Mouse (Mus musculus) spleen, embryonic (tissue): ENCODE results near the gene Zcchc9.

ENCODE experiments used
- CTCF ChIA-PET: fragments of 350-600 bp; sonication (Branson Sonifier 250); formaldehyde crosslinking; loops from one replicate; lab custom pipeline; 2022; lab: Charles Lee

Gene Zcchc9

DNA sequence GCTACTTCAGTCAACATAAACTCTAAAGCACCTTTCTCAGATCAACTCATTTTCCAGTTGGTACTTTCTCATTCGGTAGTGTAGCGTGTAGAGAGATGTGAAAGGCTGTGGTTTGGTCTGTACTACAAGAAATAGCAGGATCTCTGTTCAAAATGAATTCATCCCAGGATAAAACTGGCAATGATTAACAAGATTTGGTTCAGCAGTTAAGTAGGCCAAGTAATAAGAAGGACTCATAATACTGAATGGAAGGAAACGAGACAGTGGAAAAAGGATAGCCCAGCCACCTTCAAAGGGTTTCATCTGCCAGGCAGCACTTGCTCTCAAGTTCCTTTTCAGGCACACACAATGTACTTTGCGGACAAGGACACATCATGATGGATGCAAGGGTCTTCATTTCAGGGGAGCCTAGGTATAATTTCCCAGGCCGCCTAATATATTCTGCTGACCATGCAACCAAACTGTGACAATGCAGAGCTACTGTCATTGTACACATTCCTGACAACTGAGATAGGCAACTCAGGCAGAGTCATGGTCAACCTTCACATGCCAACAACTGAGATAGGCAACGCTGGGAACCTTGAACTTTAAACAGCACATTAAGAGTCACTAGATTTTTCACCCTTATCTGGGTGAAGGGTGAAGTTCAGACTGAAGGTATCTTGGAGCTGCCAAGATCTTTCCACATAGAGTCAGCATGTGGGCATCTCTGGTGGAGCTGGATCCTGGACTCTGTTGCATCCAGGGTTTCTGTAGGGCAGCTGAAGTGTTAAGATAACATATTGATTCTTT is 45.7 kb downstream of the Zcchc9 start:
- CTCF ChIA-PET, result no interaction called here

DNA sequence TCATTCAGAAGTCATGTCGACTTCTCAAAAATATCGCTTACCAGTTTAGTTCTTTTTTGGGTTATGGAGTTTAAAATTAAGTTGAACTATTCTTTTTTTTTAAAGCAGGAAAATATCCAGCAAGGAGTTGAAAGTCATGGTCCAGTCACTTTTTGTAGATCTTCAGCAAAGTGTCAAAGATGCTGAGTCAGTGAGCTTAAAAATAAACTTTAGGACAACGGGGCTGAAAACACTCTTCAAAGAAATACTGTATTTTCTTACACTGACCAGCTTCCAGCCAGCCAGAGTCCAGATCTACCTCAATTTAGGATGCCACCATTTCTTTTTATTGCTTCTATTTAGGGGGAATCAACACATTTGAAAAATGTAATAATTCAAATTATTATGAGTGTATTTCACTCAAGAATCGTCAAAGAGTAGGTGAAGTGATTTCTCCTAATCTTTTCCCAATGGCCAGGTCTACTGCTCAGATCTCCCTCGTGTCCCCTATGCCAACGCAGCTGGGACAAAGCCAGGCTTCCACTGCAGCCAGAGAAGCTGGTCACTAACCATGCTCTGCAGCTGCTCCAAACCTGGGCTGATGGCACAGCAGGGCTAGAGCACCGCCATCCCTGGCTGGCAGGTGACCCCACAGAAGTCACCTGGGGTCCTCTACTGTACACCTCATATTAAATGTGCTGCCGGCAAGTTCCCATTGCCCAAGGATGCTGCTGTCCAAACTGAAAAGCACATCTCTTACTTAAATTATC is 47.0 kb downstream of the Zcchc9 start:
- CTCF ChIA-PET, result no interaction called here

GRCm38 (mm10) chr13:91759791-91760190 is 47.7 kb downstream of the Zcchc9 start:
- CTCF ChIA-PET, result interaction anchor here (0.6 kb wide), 1 partner anchor 638 kb away, joined by 4 read pairs; no protein-coding TSS in a partner anchor

- CTCF ChIA-PET, result no interaction called here
These were observed 49.0 kb downstream of the Zcchc9 start for GRCm38 (mm10) chr13:91758316-91759048.

DNA sequence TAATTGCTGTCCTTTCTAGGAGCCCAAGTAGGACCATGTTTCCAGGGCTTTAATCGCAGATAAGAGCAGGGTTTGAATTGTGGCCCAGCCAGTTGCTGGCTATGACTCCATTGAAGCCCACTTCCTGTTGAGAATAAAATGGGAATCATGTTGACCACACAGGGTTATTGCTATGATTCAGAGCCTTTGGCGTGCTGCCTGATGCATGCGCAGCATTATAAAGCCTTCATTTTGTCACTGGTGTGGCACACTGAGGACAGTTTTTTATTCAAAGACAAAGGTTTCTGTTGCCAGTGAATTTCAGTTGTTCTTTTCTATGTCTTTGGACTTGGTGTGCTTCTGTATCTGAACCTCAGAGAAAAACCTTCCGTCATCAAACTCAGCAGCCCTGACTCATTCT is 51.3 kb downstream of the Zcchc9 start:
- CTCF ChIA-PET, result no interaction called here

DNA sequence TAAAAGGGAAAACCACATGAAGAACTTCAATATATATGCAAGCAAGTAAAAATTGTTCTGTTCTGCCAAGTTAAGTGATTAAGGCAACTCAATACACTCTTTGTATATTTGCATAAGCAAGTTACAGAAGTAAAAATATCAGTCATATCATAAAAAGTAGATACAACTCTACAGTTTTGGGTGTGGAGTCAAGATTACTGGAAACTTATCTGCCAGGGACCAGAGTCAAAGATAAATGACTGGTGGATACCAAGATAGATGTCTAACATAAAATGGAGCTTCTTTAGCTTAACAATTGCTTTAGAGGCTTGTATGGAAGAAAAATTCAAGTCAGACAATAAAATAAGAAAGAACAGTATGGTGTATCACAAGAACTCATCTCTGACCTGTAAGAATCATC is 52.7 kb downstream of the Zcchc9 start:
- CTCF ChIA-PET, result no interaction called here

- CTCF ChIA-PET, result no interaction called here
These were observed 53.8 kb downstream of the Zcchc9 start for GRCm38 (mm10) chr13:91753724-91754123.

- CTCF ChIA-PET, result no interaction called here
These were observed 57.5 kb downstream of the Zcchc9 start for GRCm38 (mm10) chr13:91749981-91750380.

DNA sequence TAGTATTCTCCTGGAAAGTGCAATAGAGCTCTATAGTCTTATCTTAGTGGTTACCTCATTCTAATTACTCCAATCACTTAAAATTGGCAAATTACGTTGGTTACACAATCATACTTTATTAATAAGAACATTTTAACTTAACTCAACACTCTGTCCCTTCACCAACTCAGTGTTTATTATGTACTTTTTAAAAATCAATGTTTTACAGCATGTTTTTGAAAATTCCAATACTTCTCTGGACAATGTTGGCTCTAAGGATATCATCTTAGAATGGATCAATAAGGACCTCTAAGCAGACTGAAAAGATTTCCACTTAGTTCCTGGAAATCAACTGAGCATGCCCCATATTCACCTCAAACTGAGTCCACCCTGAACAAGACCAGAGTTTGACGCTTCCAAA is 59.1 kb downstream of the Zcchc9 start:
- CTCF ChIA-PET, result interaction anchor here (0.5 kb wide), 1 partner anchor 1964 kb away, joined by 11 read pairs; no protein-coding TSS in a partner anchor
